Mouse (Mus musculus) layer of hippocampus, postnatal 14 days (tissue): ENCODE measurements around the gene Znrf2. TPM values are rescaled to one million over a fixed set of nuclear protein-coding genes. Genes with fewer than 3 reads are reported as not detected.
A peak's percentile ranks its signal among the peaks of the same experiment; 100 is the strongest.

Experiments used
- DNase-seq, 2 experiments: peaks; one replicate each; pipeline ENCODE4 v3.0.0; 2021 to 2022; ENCODE audit warnings: low spot score in 2 of 2, mixed read lengths in 1 of 2
- total RNA-seq, 2 experiments: library from RNA; stranded (reverse); gene quantifications; 2 replicates each; pipeline ENCODE4 v1.2.3; 2021

Znrf2 gene
- total RNA-seq, 2 experiments from 2014 or later: 30.7 to 31.5 TPM

DNA sequence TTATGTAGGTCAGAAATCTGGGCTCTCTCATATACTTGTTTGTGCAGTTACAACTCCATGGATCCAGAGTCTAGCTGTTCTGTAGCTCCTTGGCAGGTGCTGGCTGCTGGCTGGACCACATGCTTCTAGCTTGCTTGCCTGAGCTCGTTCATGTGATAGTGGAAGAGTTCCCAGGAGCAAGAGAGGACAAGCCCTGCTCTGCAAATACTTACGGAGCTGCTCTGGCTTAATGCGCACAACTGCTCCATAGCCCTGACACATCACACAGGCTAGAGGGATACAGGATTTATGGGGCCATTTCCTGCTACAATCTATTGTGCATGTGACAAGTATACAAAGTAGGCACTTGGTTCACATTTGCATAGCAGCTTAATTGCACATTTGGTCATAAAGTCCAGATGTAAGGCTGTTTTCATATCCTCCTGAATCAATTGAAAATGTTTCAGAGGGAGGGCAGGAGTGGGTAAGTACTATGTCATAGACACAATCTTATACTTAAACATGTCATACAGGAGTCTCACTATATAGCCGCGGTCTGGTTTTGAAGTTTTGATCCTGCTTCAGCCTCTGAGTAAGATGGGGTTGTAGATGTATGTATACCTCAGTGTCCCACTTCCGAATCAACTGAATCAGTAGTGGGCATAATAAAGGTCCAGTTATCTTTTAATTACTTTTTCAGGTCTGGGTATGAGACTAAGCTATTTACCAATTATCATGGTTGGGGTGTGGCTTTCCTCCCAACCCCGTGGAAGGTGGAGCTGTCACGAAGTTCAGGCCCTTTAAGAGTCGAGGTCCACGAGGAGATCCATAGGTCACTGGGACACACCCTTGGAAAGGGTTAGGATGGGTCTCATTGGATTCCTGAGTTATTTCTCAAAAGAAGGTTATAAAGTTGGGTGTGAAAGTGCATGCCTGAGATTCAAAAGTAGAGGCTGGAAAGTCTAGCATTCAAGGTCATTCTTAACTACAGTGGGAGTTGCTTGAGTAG, 89.6 kb downstream of the Znrf2 start:
- DNase-seq: peak in 1 of 2 experiments; percentile 14

DNA sequence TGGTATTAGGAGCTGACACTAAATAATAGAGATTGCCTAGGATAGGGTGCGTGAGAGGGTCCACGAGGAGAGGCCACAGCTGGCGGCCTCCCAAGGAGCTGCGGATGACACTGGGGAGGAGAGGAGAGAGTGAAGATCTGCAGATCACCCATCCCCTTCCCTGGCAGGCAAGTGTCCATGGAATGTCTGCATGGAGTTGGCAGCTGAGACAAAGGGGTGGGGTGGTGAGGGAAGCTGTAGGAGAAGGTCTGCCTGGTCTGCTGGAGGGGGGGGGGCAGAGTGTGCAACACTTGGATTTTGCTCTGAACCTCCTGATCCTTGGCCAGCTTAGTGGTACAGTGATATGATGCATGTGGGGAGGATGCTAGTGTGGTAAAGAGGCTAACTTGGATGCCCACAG, 98.3 kb downstream of the Znrf2 start:
- DNase-seq: no peak

DNA sequence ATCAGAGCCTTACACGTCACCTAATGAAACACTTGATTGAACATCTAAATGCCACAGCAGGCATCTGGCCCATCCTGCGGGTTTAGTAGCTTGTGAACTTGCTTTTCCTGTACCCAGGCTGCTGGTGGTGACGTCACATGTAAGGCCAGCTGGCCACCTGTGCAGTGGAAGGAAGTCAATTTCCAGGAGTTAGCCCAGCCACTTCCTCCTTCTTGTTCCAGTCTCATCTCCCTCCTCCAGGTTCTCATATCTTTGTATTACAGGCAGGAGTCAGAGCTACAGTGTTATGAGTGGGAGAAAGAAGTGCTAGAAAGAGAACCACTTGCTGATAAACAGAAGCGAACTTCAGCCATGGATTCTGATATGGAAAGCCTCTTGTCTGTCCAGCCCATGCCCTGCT, 99.4 kb downstream of the Znrf2 start:
- no peak for DNase-seq

DNA sequence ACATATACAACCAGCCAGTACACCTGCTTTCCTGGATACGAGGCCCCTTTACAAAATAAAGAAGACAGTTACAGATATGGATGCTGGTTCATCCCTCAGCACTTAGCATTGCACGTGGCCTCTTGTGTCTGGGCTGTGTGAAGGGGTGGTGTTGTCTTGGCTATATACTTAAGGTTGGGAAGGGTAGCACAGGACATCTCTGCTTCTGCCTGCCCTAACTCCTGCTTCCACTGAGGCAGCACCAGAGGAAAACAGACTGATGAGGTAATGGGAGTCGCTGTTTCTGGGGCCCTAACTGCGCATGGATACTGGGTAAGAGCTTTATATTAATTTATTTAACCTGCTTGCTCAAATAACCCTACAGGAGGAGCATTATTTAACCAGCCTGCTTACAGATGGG, 100.2 kb downstream of the Znrf2 start:
- no peak for DNase-seq

DNA sequence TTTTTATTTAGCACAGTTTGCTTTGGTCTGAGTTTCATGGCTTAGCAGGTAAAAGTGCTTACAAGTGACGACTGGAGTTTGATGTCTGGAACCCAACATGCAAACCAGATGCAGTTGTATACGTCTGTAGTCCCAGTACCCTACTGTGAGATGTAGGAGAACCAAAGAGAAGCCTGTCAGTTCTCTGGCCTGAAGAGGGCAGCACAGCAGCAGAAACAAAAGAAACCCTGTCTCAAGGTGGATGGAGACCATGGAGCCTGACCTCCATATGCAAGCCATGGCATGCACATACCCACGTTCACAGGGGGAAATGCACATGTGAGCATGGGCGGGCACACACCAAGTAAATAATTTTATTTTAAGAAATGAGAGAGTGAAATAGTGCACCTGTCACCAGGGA, 100.8 kb downstream of the Znrf2 start:
- DNase-seq: peak; percentile 20 to 47

DNA sequence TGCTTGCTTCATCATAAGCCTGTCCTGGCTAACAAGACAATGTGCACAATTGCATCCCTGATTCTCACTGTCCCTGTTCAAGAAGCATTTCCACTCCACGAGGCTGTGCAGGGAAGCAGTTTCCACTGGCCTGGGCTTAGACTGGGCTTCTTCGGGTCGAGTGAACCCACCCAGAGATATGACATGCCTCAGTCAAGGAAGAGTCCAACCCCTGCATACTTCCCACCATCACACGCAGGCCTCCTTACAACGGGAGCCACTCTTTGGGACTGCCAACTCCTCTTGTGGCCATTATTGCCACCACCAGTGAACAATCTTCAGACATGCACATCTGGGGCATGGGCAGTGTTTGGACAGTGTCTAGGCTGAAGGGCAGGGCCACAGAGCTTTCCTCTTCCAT, 101.8 kb downstream of the Znrf2 start:
- no peak for DNase-seq

DNA sequence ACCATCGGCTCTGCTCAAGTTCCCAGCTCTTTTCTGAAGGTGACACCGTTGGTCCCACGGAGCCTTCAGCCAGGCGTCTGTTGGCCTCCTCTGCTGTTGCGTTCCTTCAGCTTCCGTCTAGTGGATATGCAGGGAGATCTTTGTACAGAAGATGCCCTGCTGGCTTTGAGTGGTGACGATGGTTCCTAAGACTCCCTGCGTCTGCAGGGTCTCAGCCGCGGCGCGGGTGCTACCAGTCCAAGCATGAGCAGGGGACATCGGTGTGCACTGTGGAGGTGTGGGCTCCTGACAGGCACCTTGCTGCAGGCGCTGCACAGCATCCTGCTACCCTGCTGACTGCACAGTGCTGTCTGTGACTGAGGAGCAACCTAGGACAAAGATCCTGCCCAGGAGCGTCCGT, 107.8 kb downstream of the Znrf2 start:
- no peak for DNase-seq

DNA sequence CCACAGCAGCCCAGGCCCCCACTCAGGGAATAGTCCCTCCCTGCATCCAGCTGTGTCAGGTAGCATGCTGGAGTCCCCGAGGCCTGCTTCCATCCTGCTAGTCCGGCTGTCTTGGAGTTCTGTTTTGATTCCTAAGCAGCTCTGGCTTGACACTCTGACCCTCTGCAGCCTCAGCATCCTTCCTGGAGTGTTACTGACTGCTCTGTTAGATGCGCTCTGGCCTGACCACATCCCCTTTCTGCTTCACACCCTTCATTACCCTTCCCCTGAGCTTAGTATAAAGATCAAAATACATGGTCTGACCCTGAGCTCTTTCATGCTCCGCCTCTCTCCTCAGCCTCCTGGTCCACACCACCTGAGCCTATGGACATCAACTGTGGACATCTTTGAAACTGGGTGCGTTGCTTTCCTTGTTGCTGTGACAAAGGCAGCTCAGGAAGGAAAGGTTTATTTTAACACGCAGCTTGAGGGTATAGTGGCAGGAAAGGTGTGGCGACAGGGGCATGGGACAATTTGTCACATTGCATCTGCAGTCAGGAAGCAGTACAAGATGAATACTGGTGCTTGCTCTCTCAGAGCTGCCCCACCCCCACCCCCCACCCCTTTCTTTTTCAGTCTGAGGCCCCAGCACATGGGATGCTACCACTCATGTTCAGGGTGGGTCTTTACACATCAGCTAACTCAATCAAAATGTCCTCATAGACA, 109.2 kb downstream of the Znrf2 start:
- DNase-seq: no peak

DNA sequence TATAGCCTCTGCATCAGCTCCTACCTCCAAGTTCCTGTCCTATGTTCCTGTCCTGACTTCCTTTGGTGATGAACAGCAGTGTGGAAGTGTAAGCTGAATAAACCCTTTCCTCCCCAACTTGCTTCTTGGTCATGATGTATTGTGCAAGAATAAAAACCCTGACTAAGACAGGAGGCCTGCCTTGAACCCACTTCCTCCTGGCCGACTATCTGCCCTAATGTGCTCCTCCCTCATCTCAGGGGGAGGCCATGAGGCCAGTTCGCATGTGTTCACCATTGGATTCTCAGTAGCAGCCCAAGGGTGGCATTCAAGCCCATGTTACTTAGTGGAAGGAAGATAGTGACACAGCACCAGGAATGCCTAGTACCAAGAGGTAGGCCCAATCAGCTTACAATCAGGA, 110.2 kb downstream of the Znrf2 start:
- DNase-seq: no peak

DNA sequence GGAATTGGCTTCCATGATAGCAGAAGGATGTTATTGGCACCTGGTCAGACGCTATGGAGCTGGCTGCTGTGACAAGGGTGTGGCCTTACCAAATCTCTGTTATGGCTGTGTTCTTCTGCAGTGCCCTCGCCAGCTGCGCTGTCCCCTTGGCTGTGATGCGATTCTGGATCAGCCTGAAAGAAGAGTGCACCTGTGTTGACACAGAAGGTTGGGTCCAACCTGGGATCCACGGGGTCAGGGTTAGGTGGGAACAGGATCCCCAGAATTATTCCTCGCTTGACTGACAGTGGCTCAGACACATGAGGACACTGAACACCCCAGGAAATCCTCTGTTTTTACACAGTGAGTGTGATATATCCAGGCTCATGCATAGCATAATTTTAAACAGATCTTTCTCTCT, 111.2 kb downstream of the Znrf2 start:
- DNase-seq: no peak

DNA sequence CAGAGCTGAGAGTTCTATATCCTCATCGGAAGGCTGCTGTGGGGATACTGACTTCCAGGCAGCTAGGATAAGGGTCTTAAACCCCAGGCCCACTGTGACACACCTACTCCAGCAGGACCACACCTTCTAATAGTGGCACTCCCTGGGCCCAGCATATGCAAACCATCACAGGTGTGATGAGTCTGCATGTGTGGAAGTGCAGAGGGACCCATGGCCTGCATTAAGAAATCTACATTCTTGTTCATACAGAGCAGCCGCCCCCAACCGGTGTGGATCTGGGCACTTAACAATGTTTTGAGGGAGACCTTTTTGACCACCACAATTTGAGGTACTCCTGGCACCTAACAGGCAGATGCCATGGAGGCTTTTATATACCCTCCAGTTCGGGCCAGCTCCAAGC, 114.9 kb downstream of the Znrf2 start:
- DNase-seq: no peak

DNA sequence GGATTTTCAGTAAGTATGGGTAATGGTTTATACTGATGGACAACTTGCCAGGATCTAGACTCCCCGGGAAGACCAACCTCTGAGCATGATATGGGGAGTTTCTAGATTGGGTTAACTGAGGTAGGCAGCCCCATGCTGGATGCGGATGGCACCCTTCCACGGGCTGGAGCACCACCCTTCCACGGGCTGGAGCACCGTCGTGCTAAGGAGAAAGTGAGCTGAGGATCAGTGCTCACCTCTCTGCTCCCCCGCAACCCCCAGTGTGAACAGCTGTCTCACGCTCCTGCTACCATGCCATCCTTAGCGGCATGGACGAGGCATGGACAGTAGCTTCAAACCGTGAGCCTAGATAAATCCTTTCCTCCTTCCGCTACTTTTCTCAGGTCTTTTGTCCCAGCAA, 115.8 kb downstream of the Znrf2 start:
- DNase-seq: no peak

DNA sequence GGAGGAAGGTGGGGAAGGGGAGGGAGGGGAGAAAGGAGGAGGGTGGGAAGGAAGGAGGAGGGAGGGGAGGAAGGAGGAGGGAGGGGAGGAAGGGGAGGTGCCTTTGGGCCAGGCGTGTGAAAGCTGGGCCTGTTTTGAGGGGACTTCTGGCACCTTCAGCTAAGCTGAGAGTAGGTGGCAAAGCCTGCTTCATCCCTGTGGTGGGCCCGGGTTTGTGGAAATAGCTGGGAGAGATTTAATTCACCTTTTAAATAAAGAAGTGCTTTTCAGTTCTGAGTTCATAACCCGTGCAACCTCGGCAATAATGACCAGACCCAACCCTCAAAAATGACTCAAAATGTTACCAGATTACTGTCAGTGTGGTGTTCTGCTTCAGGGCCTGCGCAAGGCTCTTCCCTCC, 116.5 kb downstream of the Znrf2 start:
- DNase-seq: no peak

DNA sequence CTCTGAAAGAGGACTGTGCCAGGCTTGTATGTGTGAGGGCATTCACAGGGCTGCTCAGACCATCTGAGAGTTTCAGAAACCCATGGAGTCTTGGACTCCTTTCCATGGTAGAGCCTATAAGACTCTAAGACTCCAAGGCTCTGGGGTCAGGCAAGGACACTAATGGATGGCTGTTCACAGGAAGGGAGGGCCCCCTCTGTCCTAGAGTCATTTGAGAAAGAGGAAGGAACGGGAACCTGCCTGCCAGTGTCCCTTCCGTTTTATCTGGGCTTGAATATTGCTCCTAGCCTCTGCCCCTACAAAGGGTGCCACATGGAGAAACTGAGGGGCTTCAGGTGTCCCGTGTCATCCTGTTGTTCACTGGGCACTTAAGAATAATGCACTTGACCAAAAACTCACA, 117.2 kb downstream of the Znrf2 start:
- no peak for DNase-seq

DNA sequence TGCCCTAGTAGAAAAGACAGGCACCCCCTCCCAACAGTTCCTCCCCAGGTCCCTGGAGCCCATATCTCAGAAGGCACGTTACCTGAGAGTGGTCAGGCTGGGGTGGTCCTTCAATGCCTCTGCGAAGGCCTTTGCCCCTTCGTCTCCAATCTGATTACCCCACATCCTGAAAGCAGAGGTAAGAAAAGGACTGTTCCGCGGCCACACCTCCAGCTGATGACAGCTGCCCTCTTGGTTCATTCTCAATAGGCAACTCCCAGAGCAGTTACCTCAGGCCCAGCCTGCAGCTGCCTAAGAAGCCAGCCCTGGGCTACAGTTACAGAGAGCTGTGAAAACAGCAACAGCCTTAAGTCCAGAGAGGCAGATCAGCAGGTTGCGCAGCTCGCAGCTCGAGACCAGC, 117.6 kb downstream of the Znrf2 start:
- no peak for DNase-seq

DNA sequence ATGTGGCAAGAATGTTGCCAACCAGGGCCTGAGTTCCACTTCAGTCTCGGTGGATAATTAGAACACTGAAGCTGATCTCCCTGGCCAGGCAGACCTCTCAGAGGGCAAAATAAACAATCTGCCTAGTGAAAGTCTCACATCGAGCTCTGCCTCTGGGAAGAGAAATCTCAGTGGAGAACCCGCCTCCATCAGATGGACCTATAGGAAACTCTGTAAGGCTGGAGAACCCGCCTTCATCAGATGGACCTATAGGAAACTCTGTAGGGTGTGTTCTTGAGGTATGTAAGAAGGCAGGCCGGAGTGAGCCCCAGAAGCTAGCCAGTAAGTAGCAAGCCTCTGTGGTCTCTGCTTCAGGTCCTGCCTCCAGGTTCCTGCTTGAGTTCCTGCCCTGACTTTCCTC, 118.2 kb downstream of the Znrf2 start:
- no peak for DNase-seq

DNA sequence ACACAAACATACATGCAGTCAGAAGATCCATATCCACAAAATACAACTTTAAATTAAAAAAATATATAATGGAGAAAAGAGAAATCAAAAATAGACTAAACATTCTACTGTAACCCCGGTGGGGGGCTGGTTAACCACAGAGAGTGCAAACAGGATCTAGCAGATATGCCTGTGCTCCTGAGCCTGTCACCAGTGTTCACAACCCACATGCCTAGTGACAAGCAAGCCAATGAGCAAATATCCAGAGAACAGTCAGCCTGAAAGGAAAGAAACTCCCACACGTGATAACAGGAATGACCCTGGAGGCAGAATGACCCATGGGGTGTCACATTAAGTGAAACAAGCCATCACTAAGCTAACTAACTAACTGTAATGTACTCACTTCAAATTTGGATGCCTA, 119.8 kb downstream of the Znrf2 start:
- DNase-seq: no peak

DNA sequence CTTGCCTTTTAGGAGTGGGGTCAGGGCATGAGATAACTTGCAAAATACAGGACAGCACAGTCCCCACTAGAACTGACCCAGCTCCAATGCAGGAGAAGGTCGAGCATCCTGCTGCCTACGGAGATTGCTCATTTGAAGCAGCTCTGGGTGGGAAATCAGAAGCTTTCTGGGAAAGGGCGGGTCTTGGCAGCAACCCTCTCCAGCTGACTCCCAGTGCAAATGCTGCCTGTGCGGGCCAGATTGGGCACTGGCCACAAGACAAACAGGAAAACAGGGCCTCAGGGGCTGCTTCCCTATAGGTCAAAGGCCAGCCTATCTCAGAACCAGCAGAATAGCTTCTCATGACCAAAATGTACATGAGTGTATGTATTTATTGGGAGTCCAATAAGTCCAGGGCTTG, 122.9 kb downstream of the Znrf2 start:
- DNase-seq: no peak

DNA sequence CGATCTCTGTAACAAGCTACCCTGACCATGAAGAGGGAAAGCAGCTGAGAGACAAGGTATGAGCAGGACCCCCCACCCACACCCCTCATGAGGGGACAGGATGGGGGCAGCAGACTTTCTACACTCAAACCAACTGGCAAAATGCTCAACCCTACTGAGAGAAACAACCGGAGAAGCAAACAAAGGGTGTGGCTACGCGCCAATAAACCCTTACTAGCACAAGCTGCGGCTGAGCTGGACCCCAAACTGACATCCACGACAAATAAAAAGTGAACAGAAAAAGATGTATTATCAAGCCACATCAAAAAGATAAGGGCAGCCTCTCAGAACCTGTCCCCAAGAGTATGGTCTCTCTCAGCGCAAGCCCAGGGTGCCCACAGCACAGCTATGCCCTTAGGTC, 123.4 kb downstream of the Znrf2 start:
- DNase-seq: no peak

DNA sequence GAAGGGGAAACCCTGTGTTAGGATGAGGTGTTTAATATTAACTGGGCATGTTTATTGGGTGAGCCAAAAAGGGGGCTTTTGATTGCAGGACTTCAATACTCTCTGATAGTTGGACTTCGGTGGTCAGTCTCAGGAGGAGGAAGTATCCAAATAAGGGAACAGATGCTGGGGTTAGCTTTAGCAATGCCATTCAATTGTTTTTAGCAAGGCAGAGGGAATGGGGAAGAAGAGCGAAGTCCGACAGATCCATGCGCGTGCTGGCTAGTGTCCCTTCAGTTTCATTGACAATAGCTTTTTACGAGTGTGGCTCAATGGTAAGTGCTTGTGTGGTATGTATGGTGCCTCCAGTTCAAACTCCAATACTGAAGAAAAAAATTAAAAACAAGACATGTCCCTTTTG, 124.4 kb downstream of the Znrf2 start:
- no peak for DNase-seq
